Mouse (Mus musculus) hindbrain, embryonic 12.5 days (tissue): ENCODE measurements at regions not wholly inside any gene's neighbourhood (a gene's known extent, or its start where the extent isn't known, plus 50 kb on each side); places are given as distances from the start of the nearest gene placed in this dataset.

Experiments used
- ATAC-seq: fragments of 200-750 bp; cut with Nextera tagmentation; 2 replicates; pipeline ENCODE4 v1.8.0; 2017; ENCODE audit warnings: moderate TSS enrichment; ENCODE audit not compliant: low FRiP score
- H3K27ac ChIP-seq: fragments of 300-500 bp; sonication (generic); 2 replicates; pipeline ENCODE4 v1.5.1; 2016; ENCODE audit warnings: mild to moderate bottlenecking
- H3K27me3 ChIP-seq: fragments of 300-500 bp; sonication (generic); 2 replicates; pipeline ENCODE4 v1.6.1; 2016; ENCODE audit warnings: mild to moderate bottlenecking
- H3K36me3 ChIP-seq: fragments of 300-500 bp; sonication (generic); 2 replicates; pipeline ENCODE4 v1.6.1; 2016; ENCODE audit warnings: mild to moderate bottlenecking
- H3K4me1 ChIP-seq: fragments of 300-500 bp; sonication (generic); 2 replicates; pipeline ENCODE4 v1.6.1; 2016
- H3K4me2 ChIP-seq: fragments of 300-500 bp; sonication (generic); replicated peaks from 2 replicates; pipeline ENCODE4 v1.6.1; 2016; ENCODE audit warnings: mild to moderate bottlenecking
- H3K4me3 ChIP-seq: fragments of 300-500 bp; sonication (generic); 2 replicates; pipeline ENCODE4 v1.5.1; 2016; ENCODE audit warnings: mild to moderate bottlenecking
- H3K9ac ChIP-seq: fragments of 300-500 bp; sonication (generic); 2 replicates; pipeline ENCODE4 v1.6.1; 2016; ENCODE audit warnings: mild to moderate bottlenecking, moderate library complexity
- H3K9me3 ChIP-seq: fragments of 300-500 bp; sonication (generic); replicated peaks from 2 replicates; pipeline ENCODE4 v1.6.1; 2016; ENCODE audit warnings: mild to moderate bottlenecking
- WGBS: fragments of 180-500 bp; shearing (Covaris S2); methylation state at CpG from one replicate; pipeline ENCODE4 v1.1.7; 2016; 5-methylcytosine and 5-hydroxymethylcytosine counted together

GRCm38 (mm10) chr1:75844123-75844522 lies 298.1 kb downstream of the Slc4a3 start:
- no peak overlapping the region for H3K4me3 ChIP-seq
- ATAC-seq = no peak
- H3K9me3 ChIP-seq = no peaks in the 10 kb centered on the region
- no peak overlapping the region for H3K4me2 ChIP-seq
- no peak overlapping the region for H3K27ac ChIP-seq
- WGBS = 74% methylated on average over 10 of the region's 10 CpGs
- no peak overlapping the region for H3K9ac ChIP-seq
- peaks cover 16% of the 10 kb centered on the region for H3K4me1 ChIP-seq
- H3K36me3 ChIP-seq = no peaks in the 10 kb centered on the region
- H3K27me3 ChIP-seq = no peaks in the 10 kb centered on the region

GRCm38 (mm10) chr1:75844529-75844928 lies 298.5 kb downstream of the Slc4a3 start:
- Histone ChIP-seq H3K27me3 (no peaks in the 10 kb centered on the region), H3K27ac (peak overlapping the region; percentile 57; the same call in 1 of the 2 replicates), H3K9ac (no peak overlapping the region), H3K36me3 (no peaks in the 10 kb centered on the region), H3K4me3 (no peak overlapping the region), H3K9me3 (no peaks in the 10 kb centered on the region), H3K4me2 (no peak overlapping the region), H3K4me1 (peaks cover 16% of the 10 kb centered on the region)
- 60% methylated on average over 4 of the region's 4 CpGs for WGBS
- no peak for ATAC-seq

- Histone ChIP-seq H3K4me2 (no peak overlapping the region), H3K9me3 (no peaks in the 10 kb centered on the region), H3K27ac (peak overlapping the region; percentile 57), H3K36me3 (no peaks in the 10 kb centered on the region), H3K9ac (no peak overlapping the region), H3K4me1 (peaks cover 16% of the 10 kb centered on the region), H3K4me3 (no peak overlapping the region), H3K27me3 (no peaks in the 10 kb centered on the region)
- WGBS = 27% methylated on average over 7 of the region's 7 CpGs
- ATAC-seq = no peak
Measured at GRCm38 (mm10) chr1:75844981-75845380, 298.9 kb downstream of the Slc4a3 start.

- Histone ChIP-seq H3K27ac (no peak overlapping the region), H3K27me3 (no peaks in the 10 kb centered on the region), H3K4me2 (no peak overlapping the region), H3K9ac (no peak overlapping the region), H3K9me3 (no peaks in the 10 kb centered on the region), H3K36me3 (no peaks in the 10 kb centered on the region), H3K4me3 (no peak overlapping the region), H3K4me1 (peaks cover 16% of the 10 kb centered on the region)
- ATAC-seq = no peak
- 78% methylated on average over 4 of the region's 4 CpGs for WGBS
Measured at GRCm38 (mm10) chr1:75845771-75846535, 299.9 kb downstream of the Slc4a3 start.

- no peaks in the 10 kb centered on the region for H3K36me3 ChIP-seq
- H3K4me2 ChIP-seq = no peak overlapping the region
- H3K9me3 ChIP-seq = no peaks in the 10 kb centered on the region
- peaks cover 11% of the 10 kb centered on the region; the same call in 1 of the 2 replicates for H3K4me1 ChIP-seq
- no peak for ATAC-seq
- H3K4me3 ChIP-seq = no peak overlapping the region
- WGBS = 64% methylated on average over 3 of the region's 3 CpGs
- H3K27me3 ChIP-seq = no peaks in the 10 kb centered on the region
- H3K9ac ChIP-seq = no peak overlapping the region
- H3K27ac ChIP-seq = no peak overlapping the region
Measured at GRCm38 (mm10) chr1:75847681-75848080, 301.6 kb downstream of the Slc4a3 start.

- H3K4me1 ChIP-seq = peaks cover 11% of the 10 kb centered on the region; the same call in 1 of the 2 replicates
- H3K27me3 ChIP-seq = no peaks in the 10 kb centered on the region
- H3K9me3 ChIP-seq = no peaks in the 10 kb centered on the region
- H3K4me3 ChIP-seq = no peak overlapping the region
- no peak overlapping the region for H3K9ac ChIP-seq
- no peak overlapping the region for H3K4me2 ChIP-seq
- no peaks in the 10 kb centered on the region for H3K36me3 ChIP-seq
- H3K27ac ChIP-seq = no peak overlapping the region
- 80% methylated on average over 4 of the region's 4 CpGs for WGBS
- no peak for ATAC-seq
Measured at GRCm38 (mm10) chr1:75848436-75848835, 302.4 kb downstream of the Slc4a3 start.

GRCm38 (mm10) chr1:75850131-75850530 lies 304.1 kb downstream of the Slc4a3 start:
- no peak overlapping the region for H3K4me2 ChIP-seq
- H3K4me3 ChIP-seq = no peak overlapping the region
- ATAC-seq = no peak
- no peak overlapping the region for H3K27ac ChIP-seq
- peaks cover under 1% of the 10 kb centered on the region; the same call in 1 of the 2 replicates for H3K4me1 ChIP-seq
- H3K36me3 ChIP-seq = no peaks in the 10 kb centered on the region
- 94% methylated on average over 4 of the region's 4 CpGs for whole genome bisulfite sequencing
- no peak overlapping the region for H3K9ac ChIP-seq
- H3K27me3 ChIP-seq = no peaks in the 10 kb centered on the region
- H3K9me3 ChIP-seq = no peaks in the 10 kb centered on the region

- Histone ChIP-seq H3K4me1 (no peaks in the 10 kb centered on the region), H3K4me3 (no peak overlapping the region), H3K27ac (no peak overlapping the region), H3K4me2 (no peak overlapping the region), H3K9ac (no peak overlapping the region), H3K9me3 (no peaks in the 10 kb centered on the region), H3K36me3 (no peaks in the 10 kb centered on the region), H3K27me3 (no peaks in the 10 kb centered on the region)
- whole genome bisulfite sequencing = 84% methylated on average over 7 of the region's 7 CpGs
- no peak for ATAC-seq
Measured at GRCm38 (mm10) chr1:75858551-75859255, 312.6 kb downstream of the Slc4a3 start.

- H3K27ac ChIP-seq = no peak overlapping the region
- H3K9ac ChIP-seq = no peak overlapping the region
- H3K36me3 ChIP-seq = no peaks in the 10 kb centered on the region
- ATAC-seq = no peak
- H3K4me3 ChIP-seq = no peak overlapping the region
- no peaks in the 10 kb centered on the region for H3K9me3 ChIP-seq
- H3K4me2 ChIP-seq = no peak overlapping the region
- H3K4me1 ChIP-seq = no peaks in the 10 kb centered on the region
- no peaks in the 10 kb centered on the region for H3K27me3 ChIP-seq
- 55% methylated on average over 4 of the region's 4 CpGs for WGBS
Measured at GRCm38 (mm10) chr1:75862757-75863156, 316.7 kb downstream of the Slc4a3 start.

GRCm38 (mm10) chr1:75866556-75866955 lies 320.5 kb downstream of the Slc4a3 start:
- ATAC-seq = no peak
- Histone ChIP-seq H3K27ac (no peak overlapping the region), H3K27me3 (no peaks in the 10 kb centered on the region), H3K4me1 (no peaks in the 10 kb centered on the region), H3K9me3 (no peaks in the 10 kb centered on the region), H3K36me3 (no peaks in the 10 kb centered on the region), H3K9ac (no peak overlapping the region), H3K4me3 (no peak overlapping the region), H3K4me2 (no peak overlapping the region)
- WGBS = 81% methylated on average over 6 of the region's 6 CpGs

GRCm38 (mm10) chr1:75869414-75869813 lies 323.3 kb downstream of the Slc4a3 start:
- ATAC-seq = no peak
- Histone ChIP-seq H3K9me3 (no peaks in the 10 kb centered on the region), H3K4me2 (no peak overlapping the region), H3K27ac (no peak overlapping the region), H3K36me3 (no peaks in the 10 kb centered on the region), H3K9ac (no peak overlapping the region), H3K27me3 (no peaks in the 10 kb centered on the region), H3K4me3 (no peak overlapping the region), H3K4me1 (no peaks in the 10 kb centered on the region)
- WGBS = 73% methylated on average over 2 of the region's 2 CpGs

- H3K9ac ChIP-seq = no peak overlapping the region
- WGBS = 79% methylated on average over 5 of the region's 5 CpGs
- H3K27ac ChIP-seq = no peak overlapping the region
- H3K36me3 ChIP-seq = no peaks in the 10 kb centered on the region
- H3K9me3 ChIP-seq = no peaks in the 10 kb centered on the region
- no peak overlapping the region for H3K4me3 ChIP-seq
- H3K4me1 ChIP-seq = no peaks in the 10 kb centered on the region
- H3K4me2 ChIP-seq = no peak overlapping the region
- ATAC-seq = no peak
- no peaks in the 10 kb centered on the region for H3K27me3 ChIP-seq
Measured at GRCm38 (mm10) chr1:75869846-75870245, 323.8 kb downstream of the Slc4a3 start.

GRCm38 (mm10) chr1:75873911-75874310 lies 327.8 kb downstream of the Slc4a3 start:
- WGBS = 91% methylated on average over 6 of the region's 6 CpGs

More at GRCm38 (mm10) chr1:75873911-75874310, 327.8 kb downstream of the Slc4a3 start:
- no peak for ATAC-seq
- no peaks in the 10 kb centered on the region for H3K36me3 ChIP-seq
- no peak overlapping the region for H3K4me3 ChIP-seq
- H3K4me1 ChIP-seq = no peaks in the 10 kb centered on the region
- no peak overlapping the region for H3K27ac ChIP-seq
- no peaks in the 10 kb centered on the region for H3K9me3 ChIP-seq
- H3K4me2 ChIP-seq = no peak overlapping the region
- no peak overlapping the region for H3K9ac ChIP-seq
- no peaks in the 10 kb centered on the region for H3K27me3 ChIP-seq
